Mouse (Mus musculus) brown adipose tissue, adult 24 weeks (tissue): ENCODE measurements around the gene Rpl37a. TPM values are rescaled to one million over a fixed set of nuclear protein-coding genes. Genes with fewer than 3 reads are reported as not detected.

Experiments used
- H3K27ac ChIP-seq: fragments of 200-500 bp; replicated peaks from 2 replicates; pipeline ENCODE4 v1.5.1; 2012; ENCODE audit warnings: low read depth, mild to moderate bottlenecking, low read length
- H3K4me1 ChIP-seq: fragments of 200-500 bp; 2 replicates; pipeline ENCODE4 v1.6.1; 2012; ENCODE audit warnings: low read length, mixed read lengths; ENCODE audit not compliant: control insufficient read depth, insufficient read depth, insufficient read length
- H3K4me3 ChIP-seq: fragments of 200-500 bp; 2 replicates; pipeline ENCODE4 v1.5.1; 2012; ENCODE audit warnings: low read depth, mild to moderate bottlenecking, low read length, moderate library complexity; ENCODE audit not compliant: insufficient read depth
- polyA plus RNA-seq: library from polyadenylated mRNA; stranded (reverse); fragments of >200 nt; gene quantifications from 2 replicates; pipeline ENCODE4 v1.2.4, GENCODE M21; 2012; ENCODE audit not compliant: missing spikeins, insufficient read depth, insufficient read length

Rpl37a gene
- 292 and 293 TPM in 2 replicates for polyA plus RNA-seq

DNA sequence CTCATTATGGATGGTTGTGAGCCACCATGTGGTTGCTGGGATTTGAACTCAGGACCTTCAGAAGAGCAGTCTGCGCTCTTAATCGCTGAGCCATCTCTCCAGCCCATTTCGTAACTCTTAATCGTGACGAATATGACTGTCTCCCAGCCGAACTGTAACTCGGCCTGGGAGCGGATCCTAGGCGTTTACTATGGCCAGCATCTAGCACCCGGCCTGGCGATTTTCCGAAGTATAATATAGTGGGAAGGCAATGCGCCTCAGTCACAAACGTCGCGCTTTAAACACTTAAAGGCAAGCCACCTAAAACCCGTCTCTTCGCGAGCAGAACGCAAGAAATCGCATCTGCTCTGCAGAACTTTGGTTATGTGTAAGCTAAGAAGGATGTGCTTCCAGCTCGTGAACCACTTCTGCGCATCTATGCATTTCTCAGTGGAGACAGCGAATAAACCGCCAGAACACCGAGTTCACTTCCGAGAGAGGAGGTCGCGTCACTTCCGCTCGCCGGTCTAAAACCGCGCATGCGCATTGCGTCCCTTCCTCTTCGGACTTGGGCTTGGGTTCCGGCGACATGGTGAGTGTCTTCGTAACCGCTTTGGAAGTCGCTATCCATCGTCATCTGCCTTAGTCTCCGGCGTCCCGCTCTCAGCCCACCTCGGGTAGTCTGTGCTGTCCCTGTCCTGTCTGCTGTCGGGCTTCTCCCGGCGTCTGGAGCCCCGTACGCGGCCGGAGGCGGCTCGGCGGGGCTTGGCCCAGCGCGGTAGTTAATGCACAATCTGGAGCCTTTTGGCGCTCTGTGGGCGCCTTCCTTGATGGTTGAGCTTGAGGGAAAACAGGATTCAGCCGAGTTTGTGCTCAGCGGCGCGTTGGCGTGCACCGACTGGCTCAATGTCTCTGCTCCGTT, at the start of gene Rpl37a:
Gene Rpl37a (plus strand): TSS at position 538 of the 901 bp plus-strand sequence.
- H3K27ac ChIP-seq: peak within 1 kb of the TSS; percentile 55
- 0 out of 2 replicates have a peak, but pooled peaks cover 2% of the 10 kb centered on the region for H3K4me1 ChIP-seq
- H3K4me3 ChIP-seq: peak within 1 kb of the TSS; percentile 73

GRCm38 (mm10) chr1:72673070-72673469, 38.0 kb upstream of the Rpl37a start:
- no peak overlapping the region for H3K4me3 ChIP-seq
- H3K4me1 ChIP-seq: no peaks in the 10 kb centered on the region
- no peak overlapping the region for H3K27ac ChIP-seq

- Histone ChIP-seq H3K4me1 (no peaks in the 10 kb centered on the region), H3K4me3 (no peak overlapping the region), H3K27ac (no peak overlapping the region)
These were observed 14.8 kb upstream of the Rpl37a start for GRCm38 (mm10) chr1:72696256-72696655.

GRCm38 (mm10) chr1:72698651-72699050, 12.4 kb upstream of the Rpl37a start:
- no peak overlapping the region for H3K27ac ChIP-seq
- H3K4me3 ChIP-seq: no peak overlapping the region
- no peaks in the 10 kb centered on the region for H3K4me1 ChIP-seq

- no peak within 1 kb of the TSS for H3K4me3 ChIP-seq
These were observed 10.6 kb upstream of the Rpl37a start, which contains the start of gene Ankar for GRCm38 (mm10) chr1:72700479-72700878. Ankar (minus strand) TSS chr1:72700579.

GRCm38 (mm10) chr1:72707525-72707924, 3.6 kb upstream of the Rpl37a start:
- Histone ChIP-seq H3K4me1 (0 out of 2 replicates have a peak, but pooled peaks cover 2% of the 10 kb centered on the region), H3K27ac (no peak overlapping the region), H3K4me3 (no peak overlapping the region)

More at GRCm38 (mm10) chr1:72700479-72700878, 10.6 kb upstream of the Rpl37a start, which contains the start of gene Ankar:
- no peaks in the 10 kb centered on the region for H3K4me1 ChIP-seq
- H3K27ac ChIP-seq: no peak within 1 kb of the TSS

GRCm38 (mm10) chr1:72711684-72712083, 594 bp downstream of the Rpl37a start:
- Histone ChIP-seq H3K27ac (peak overlapping the region; percentile 27; the same call in 1 of the 2 replicates), H3K4me1 (0 out of 2 replicates have a peak, but pooled peaks cover 2% of the 10 kb centered on the region), H3K4me3 (peak overlapping the region; percentile 73)

DNA sequence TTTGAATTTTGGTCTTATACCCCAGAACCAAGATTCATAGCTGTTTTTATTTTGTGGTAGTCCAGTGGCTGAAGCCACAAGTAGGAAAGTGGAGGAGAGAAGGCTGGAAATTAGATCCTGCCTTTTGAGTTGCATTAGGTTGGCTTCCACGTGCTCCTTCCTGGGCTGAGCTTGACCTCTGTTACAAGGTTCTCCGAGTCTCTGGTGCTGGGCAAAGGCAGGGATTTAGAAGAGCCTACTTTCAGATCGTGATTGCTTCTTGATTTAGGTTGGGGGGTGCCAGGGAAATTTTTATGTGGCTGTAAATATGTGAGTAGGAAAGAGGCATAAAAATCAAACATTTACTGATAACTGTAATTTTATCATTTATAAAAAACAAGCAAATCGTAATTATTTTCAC, 3.5 kb downstream of the Rpl37a start:
- no peak overlapping the region for H3K4me3 ChIP-seq
- no peak overlapping the region for H3K27ac ChIP-seq

GRCm38 (mm10) chr1:72715065-72715464, 4.0 kb downstream of the Rpl37a start:
- H3K27ac ChIP-seq: no peak overlapping the region
- H3K4me1 ChIP-seq: 0 out of 2 replicates have a peak, but pooled peaks cover 2% of the 10 kb centered on the region

More for the DNA sequence above, 3.5 kb downstream of the Rpl37a start:
- 0 out of 2 replicates have a peak, but pooled peaks cover 2% of the 10 kb centered on the region for H3K4me1 ChIP-seq

DNA sequence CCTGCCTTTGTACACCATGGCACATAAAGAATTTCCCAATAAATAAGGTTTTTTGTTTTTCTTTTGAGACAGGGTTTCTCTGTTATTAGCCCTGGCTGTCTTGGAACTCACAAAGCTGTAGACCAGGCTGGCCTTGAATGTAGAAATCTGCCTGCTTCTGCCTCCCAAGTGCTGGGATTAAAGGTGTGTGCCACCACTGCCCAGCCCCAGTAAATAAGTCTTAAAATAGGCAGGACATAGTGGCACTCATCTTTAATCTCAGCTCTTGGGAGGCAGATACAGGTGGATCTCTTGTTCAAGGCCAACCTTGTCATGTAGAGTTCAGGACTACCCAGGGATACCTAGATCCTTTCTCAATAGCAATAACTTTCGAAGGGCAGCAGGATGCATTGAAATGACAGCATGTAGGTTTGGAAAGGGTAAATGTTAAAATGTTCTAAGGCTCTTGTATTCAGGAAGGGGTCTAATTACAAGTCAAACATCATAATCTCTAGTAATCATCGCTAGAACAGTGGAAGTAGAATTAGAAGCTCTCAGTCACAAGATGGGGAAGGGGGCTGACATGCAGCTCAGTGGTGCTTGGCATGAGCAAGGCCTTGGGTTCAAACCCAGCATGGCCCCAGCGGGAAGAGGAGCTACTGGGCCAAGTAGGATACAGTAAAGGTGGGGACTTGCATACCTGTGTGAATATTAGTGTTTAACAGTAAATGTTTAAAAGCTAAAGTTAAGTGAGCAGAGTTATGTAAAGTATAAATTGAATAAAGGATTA, 4.7 kb downstream of the Rpl37a start:
- H3K27ac ChIP-seq: no peak overlapping the region
- H3K4me1 ChIP-seq: 0 out of 2 replicates have a peak, but pooled peaks cover 2% of the 10 kb centered on the region
- no peak overlapping the region for H3K4me3 ChIP-seq

More at GRCm38 (mm10) chr1:72715065-72715464, 4.0 kb downstream of the Rpl37a start:
- no peak overlapping the region for H3K4me3 ChIP-seq

GRCm38 (mm10) chr1:72716421-72716820, 5.3 kb downstream of the Rpl37a start:
- no peak overlapping the region for H3K4me3 ChIP-seq
- H3K27ac ChIP-seq: no peak overlapping the region
- H3K4me1 ChIP-seq: 0 out of 2 replicates have a peak, but pooled peaks cover 2% of the 10 kb centered on the region

DNA sequence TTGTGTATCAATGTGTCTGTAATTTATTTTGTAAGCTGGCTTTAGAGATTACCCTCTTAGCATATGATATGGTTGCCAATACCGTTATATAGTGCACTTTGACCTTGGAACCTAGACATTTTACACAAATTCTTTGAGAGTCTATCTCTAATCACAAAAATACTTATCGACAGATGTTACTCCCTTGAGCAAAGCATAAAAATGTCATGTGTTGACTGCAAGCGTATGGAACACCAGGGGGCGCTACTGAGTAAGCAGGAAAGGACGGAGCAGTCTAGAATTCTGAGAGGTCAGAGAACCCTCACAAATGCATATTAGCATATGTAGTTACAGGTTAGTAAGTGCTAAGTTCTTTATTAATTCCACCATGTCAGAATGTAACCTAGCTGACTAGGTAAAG, 5.8 kb downstream of the Rpl37a start:
- H3K27ac ChIP-seq: no peak overlapping the region
- H3K4me3 ChIP-seq: no peak overlapping the region
- 0 out of 2 replicates have a peak, but pooled peaks cover 2% of the 10 kb centered on the region for H3K4me1 ChIP-seq

DNA sequence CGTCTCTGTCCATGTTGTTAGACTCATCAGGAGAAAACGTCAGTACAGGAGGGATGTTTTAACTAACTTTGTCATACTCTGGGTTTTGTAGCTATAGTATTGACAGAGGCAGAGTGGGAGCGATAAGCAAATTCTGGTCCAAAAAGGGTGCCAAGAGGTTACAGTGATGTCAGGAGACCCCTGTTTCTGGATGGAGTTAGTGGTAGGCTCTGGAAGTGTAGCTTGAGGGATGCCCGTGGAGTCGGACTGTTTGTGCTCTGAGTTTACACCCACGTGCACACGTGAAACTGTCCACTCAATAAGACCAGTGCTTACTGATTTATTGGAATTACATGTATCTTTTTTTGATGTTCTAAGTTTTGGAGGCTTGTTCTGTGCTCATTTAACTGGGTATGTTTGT, 6.5 kb downstream of the Rpl37a start:
- H3K4me3 ChIP-seq: no peak overlapping the region
- H3K27ac ChIP-seq: no peak overlapping the region
- H3K4me1 ChIP-seq: no peaks in the 10 kb centered on the region

- Histone ChIP-seq H3K4me1 (no peaks in the 10 kb centered on the region), H3K27ac (no peak overlapping the region), H3K4me3 (no peak overlapping the region)
These were observed 7.8 kb downstream of the Rpl37a start for GRCm38 (mm10) chr1:72718846-72719245.
